In genomic region chr13:98531306-98531705, GRCm38 (mm10) we compare ENCODE assay signal across 17 mouse cellular contexts.
"Had no signal": no experiment of that assay in that cellular context is flagged by ENCODE, and none has a peak within 500 bp of the region (broad histone marks: within the 10 kb centered on the region; RNA-seq: fewer than 3 reads in every experiment).

No protein-coding gene starts in this region.

- H3K9ac ChIP-seq: liver, embryonic 15.5 days; lung, embryonic 14.5 days; midbrain, embryonic 12.5 days; neural tube, embryonic 12.5 days had no signal

- H3K27ac ChIP-seq: left cerebral cortex, adult 2 months; limb, embryonic 10.5 days; liver, embryonic 15.5 days; midbrain, embryonic 12.5 days; neural tube, embryonic 12.5 days had no signal

- H3K36me3 ChIP-seq: limb, embryonic 10.5 days; liver, embryonic 15.5 days; midbrain, embryonic 12.5 days; neural tube, embryonic 12.5 days had no signal

- H3K4me3 ChIP-seq: left cerebral cortex, adult 2 months; limb, embryonic 10.5 days; liver, embryonic 15.5 days; midbrain, embryonic 12.5 days; myocyte; neural tube, embryonic 12.5 days had no signal

- DNase-seq: kidney, adult 18-20 months; kidney, postnatal 10 days; kidney, postnatal 4 days; lung, embryonic 14.5 days; lung, postnatal 10 days; lung, postnatal 4 days; right cerebral cortex, postnatal 4 days; spleen, adult 18-20 months; thymus, adult 18-20 months; thymus, postnatal 14 days had no signal

- H3K27me3 ChIP-seq: neural tube, embryonic 12.5 days had no signal

- H3K9me3 ChIP-seq: limb, embryonic 10.5 days; liver, embryonic 15.5 days had no signal

- H3K4me2 ChIP-seq: liver, embryonic 11.5 days; liver, embryonic 15.5 days; lung, embryonic 14.5 days; midbrain, embryonic 12.5 days; neural tube, embryonic 12.5 days had no signal

- H3K4me1 ChIP-seq: liver, embryonic 15.5 days had no signal
